Mouse (Mus musculus) embryonic facial prominence, embryonic 14.5 days (tissue): ENCODE results near the gene Afap1l2. TPM values are rescaled to one million over a fixed set of nuclear protein-coding genes. Genes with fewer than 3 reads are reported as not detected.

ENCODE experiments used
- ATAC-seq: fragments of 200-750 bp; cut with Nextera tagmentation; 2 replicates; pipeline ENCODE4 v1.8.0; 2017; ENCODE audit warnings: low read depth, moderate number of reproducible peaks, moderate TSS enrichment
- DNase-seq: peaks from one replicate; pipeline ENCODE4 v3.0.0-alpha.2; 2015; ENCODE audit warnings: low spot score
- H3K27ac ChIP-seq: fragments of 300-500 bp; sonication (generic); replicated peaks from 2 replicates; pipeline ENCODE4 v1.5.1; 2014; ENCODE audit warnings: low read depth, mild to moderate bottlenecking, low read length, moderate library complexity
- H3K27me3 ChIP-seq: fragments of 300-500 bp; sonication (generic); replicated peaks from 2 replicates; pipeline ENCODE4 v1.6.1; 2014; ENCODE audit warnings: low read length; ENCODE audit not compliant: control insufficient read depth, insufficient read depth
- H3K36me3 ChIP-seq: fragments of 300-500 bp; sonication (generic); 2 replicates; pipeline ENCODE4 v1.6.1; 2014; ENCODE audit warnings: low read length, mixed read lengths; ENCODE audit not compliant: control insufficient read depth, insufficient read depth
- H3K4me1 ChIP-seq: fragments of 300-500 bp; sonication (generic); 2 replicates; pipeline ENCODE4 v1.6.1; 2014; ENCODE audit warnings: antibody characterized with exemption, low read length; ENCODE audit not compliant: control insufficient read depth, insufficient read depth
- H3K4me2 ChIP-seq: fragments of 300-500 bp; sonication (generic); 2 replicates; pipeline ENCODE4 v1.6.1; 2014; ENCODE audit warnings: low read depth, mild to moderate bottlenecking, low read length, moderate library complexity, mixed read lengths
- H3K4me3 ChIP-seq: fragments of 300-500 bp; sonication (generic); 2 replicates; pipeline ENCODE4 v1.5.1; 2014; ENCODE audit warnings: low read depth, mild to moderate bottlenecking, low read length
- H3K9ac ChIP-seq: fragments of 300-500 bp; sonication (generic); 2 replicates; pipeline ENCODE4 v1.6.1; 2014; ENCODE audit warnings: low read depth, mild to moderate bottlenecking, low read length, moderate library complexity, mixed read lengths
- H3K9me3 ChIP-seq: fragments of 300-500 bp; sonication (generic); 2 replicates; pipeline ENCODE4 v1.6.1; 2016; ENCODE audit warnings: low read length; ENCODE audit not compliant: control insufficient read depth
- WGBS: fragments of 180-500 bp; shearing (Covaris S2); extraction: QIAGEN DNeasy Blood & Tissue Kit; methylation state at CpG from one replicate; pipeline ENCODE4 v1.1.7; 2014; 5-methylcytosine and 5-hydroxymethylcytosine counted together
- polyA plus RNA-seq: library from polyadenylated mRNA; unstranded; fragments of >200 nt; fragmentation: Nextera tagmentation; extraction: Ambion mirVana; gene quantifications from 2 replicates; pipeline ENCODE4 v1.2.1, GENCODE M21; 2014

The Afap1l2 gene
- polyA plus RNA-seq, 1 experiment from 2014 or later, result 10.8 TPM

DNA sequence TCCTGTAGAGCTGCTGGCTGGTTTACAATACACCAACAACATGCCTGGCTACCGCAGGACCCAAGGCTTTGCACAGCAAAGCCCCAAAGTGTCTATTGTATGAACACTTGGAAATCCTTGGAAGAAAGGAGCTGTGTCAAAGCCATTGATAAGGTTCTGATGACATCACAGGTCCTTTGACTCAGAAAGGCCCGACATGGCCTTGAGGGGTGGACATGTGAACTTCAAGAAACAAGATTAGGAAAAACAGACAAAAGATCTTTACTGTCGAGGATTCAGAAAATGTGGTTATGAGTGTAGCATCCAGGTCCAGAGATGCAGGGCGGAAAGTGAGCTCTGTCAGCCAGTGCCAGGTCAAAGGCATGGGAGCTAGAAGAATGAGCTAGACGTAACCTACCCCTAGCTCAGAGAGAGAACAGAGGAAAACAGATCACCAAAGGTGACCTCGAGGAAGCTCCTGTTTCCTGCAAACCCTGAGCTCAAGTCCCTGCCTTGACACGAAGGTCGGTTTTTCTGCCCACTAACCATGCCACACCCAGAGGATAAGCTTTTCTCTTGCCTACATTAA is 15.0 kb downstream of the Afap1l2 start:
- Histone ChIP-seq H3K9me3 (no peaks in the 10 kb centered on the region), H3K4me3 (no peak overlapping the region), H3K4me1 (peaks cover 29% of the 10 kb centered on the region), H3K27me3 (no peaks in the 10 kb centered on the region), H3K27ac (no peak overlapping the region), H3K4me2 (no peak overlapping the region), H3K9ac (no peak overlapping the region), H3K36me3 (no peaks in the 10 kb centered on the region)
- whole genome bisulfite sequencing, result 68% methylated on average over 8 of the region's 8 CpGs
- no peak for ATAC-seq
- no peak for DNase-seq

DNA sequence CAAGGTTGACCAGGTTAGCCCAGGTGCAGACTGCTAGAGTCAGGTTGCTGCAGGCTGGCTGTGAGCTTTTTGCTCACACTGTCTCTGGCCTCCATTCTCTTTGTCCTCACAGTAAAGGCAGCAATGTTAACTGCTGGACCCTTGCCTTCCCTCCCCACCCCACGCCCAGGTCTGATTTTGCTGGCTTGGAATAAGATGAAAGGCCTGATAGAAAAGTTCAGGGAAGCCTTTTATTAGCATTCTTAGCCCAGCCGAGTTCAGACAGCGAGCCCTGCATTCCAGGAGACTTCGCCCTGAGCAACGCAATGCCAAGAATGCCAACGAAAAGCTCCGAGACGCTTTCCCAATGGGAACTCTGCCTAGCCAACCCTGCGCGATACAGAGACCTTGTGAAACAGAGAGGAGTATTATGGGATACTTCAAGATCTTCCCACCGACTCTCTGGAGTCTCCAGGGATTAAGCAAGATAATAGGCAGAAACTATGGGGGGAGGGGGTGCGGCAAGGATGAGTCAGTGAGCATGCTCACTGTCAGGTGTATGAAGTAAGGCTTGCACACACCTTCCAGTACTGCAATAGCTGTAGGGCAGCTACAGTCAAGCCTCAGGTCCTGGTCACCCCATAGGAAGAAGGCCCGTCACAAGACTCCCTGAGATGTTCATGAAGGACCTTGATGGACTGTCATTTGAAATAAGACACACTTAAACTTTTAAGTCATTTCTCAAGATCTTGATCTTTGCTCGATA is 17.5 kb downstream of the Afap1l2 start:
- H3K4me1 ChIP-seq, result peaks cover 23% of the 10 kb centered on the region
- no peak overlapping the region for H3K4me2 ChIP-seq
- H3K36me3 ChIP-seq, result no peaks in the 10 kb centered on the region
- 30% methylated on average over 14 of the region's 14 CpGs for WGBS
- DNase-seq (peak; percentile 81), ATAC-seq (peak; percentile 79; the same call in 1 of the 2 replicates)
- H3K4me3 ChIP-seq, result no peak overlapping the region
- peak overlapping the region; percentile 22 for H3K27ac ChIP-seq
- H3K9ac ChIP-seq, result no peak overlapping the region
- H3K27me3 ChIP-seq, result no peaks in the 10 kb centered on the region
- no peaks in the 10 kb centered on the region for H3K9me3 ChIP-seq

DNA sequence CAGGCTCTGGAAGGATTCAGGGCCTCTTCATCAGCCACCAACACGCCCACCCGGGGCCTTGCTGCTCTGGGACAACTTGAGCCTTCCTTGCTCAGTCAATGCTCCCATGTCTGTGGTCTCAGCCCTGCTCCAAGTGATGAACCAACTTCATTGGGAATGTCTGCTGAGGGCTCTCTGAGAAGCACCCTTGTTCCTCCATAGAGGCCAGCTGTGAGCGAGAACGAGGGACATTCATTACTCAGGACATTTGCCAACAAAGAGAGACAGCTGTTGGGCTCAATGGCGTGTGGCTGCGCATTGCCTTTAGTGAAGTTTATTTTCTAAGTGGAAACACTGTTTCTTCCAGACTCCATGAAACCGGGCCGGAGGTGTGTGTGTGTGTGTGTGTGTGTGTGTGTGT is 18.9 kb downstream of the Afap1l2 start:
- no peak overlapping the region for H3K4me3 ChIP-seq
- 0 out of 2 replicates have a peak, but pooled peaks have one; percentile 24 for ATAC-seq
- no peaks in the 10 kb centered on the region for H3K9me3 ChIP-seq
- no peak for DNase-seq
- H3K27ac ChIP-seq, result no peak overlapping the region
- H3K4me2 ChIP-seq, result no peak overlapping the region
- WGBS, result 80% methylated on average over 8 of the region's 8 CpGs
- H3K9ac ChIP-seq, result no peak overlapping the region
- no peaks in the 10 kb centered on the region for H3K27me3 ChIP-seq
- peaks cover 23% of the 10 kb centered on the region for H3K4me1 ChIP-seq
- H3K36me3 ChIP-seq, result no peaks in the 10 kb centered on the region

DNA sequence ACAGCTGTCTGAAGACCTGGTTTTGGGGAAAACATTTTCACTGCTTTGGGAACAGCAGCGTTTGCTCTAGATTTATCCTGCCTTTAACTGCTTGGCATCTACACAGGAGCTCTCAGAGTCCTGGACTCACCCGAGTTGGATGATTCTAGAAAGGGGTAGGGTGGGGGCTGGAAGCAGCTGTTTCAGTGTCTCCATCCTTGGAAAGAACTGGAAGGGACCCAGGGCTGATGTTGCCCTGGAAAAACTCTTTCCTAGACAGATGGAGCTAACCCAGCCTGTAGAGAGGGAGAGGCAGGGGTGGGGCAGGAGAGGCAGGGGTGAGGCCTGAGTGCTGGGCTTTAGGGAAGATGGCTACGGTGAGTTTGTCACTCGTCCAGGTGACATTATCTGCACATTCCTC is 23.8 kb downstream of the Afap1l2 start:
- DNase-seq (no peak), ATAC-seq (no peak)
- WGBS, result 40% methylated on average over 4 of the region's 4 CpGs
- peak overlapping the region; percentile 49; the same call in 1 of the 2 replicates for H3K27ac ChIP-seq
- no peak overlapping the region for H3K4me2 ChIP-seq
- peaks cover 18% of the 10 kb centered on the region for H3K4me1 ChIP-seq
- no peak overlapping the region for H3K4me3 ChIP-seq
- no peak overlapping the region for H3K9ac ChIP-seq
- no peaks in the 10 kb centered on the region for H3K27me3 ChIP-seq
- no peaks in the 10 kb centered on the region for H3K36me3 ChIP-seq
- no peaks in the 10 kb centered on the region for H3K9me3 ChIP-seq

DNA sequence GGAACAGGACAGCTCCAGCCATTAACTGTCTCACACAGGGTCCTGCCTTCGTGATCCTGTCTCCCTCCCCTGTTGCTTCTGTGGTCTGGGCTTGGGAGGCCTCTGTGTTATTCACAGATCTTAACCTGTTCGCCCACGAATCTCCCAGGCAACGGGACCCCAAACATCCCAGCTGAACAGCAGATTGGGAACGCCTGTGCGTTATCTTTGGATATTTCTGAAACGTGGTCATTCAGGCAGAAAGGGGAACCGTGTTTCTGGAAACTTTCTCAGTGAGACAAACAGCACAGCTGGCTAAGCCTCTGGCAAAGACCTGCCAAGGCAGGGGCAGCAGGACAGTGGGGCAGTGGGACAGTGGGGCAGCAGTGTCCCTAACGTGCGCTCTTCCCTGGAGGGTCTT is 24.3 kb downstream of the Afap1l2 start:
- DNase-seq (no peak), ATAC-seq (no peak)
- Histone ChIP-seq H3K27me3 (no peaks in the 10 kb centered on the region), H3K4me2 (no peak overlapping the region), H3K9ac (no peak overlapping the region), H3K4me3 (no peak overlapping the region), H3K36me3 (no peaks in the 10 kb centered on the region), H3K27ac (peak overlapping the region; percentile 49; the same call in 1 of the 2 replicates), H3K4me1 (peaks cover 14% of the 10 kb centered on the region), H3K9me3 (no peaks in the 10 kb centered on the region)
- 56% methylated on average over 10 of the region's 10 CpGs for WGBS

DNA sequence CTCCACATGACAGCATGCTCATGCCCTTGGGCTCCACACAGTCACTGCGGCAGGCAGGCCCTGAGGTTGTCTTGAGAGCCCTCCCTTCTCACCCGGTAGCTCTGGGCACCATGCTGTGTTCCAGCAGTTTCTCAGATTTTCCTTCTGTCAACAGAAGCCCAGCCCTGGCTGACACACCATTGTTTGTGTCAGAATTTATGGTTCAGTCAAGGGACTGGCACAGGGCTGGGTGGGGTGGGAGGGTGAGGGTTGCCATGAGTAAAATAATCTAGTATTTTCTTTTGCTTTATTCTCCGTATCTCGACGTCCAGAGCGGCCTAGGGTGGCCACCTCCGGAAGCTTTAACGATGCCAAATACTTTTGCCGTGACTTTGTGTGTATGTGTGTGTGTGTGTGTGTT is 26.3 kb downstream of the Afap1l2 start:
- 80% methylated on average over 9 of the region's 9 CpGs for WGBS
- Histone ChIP-seq H3K4me1 (peaks cover 8% of the 10 kb centered on the region; the same call in 1 of the 2 replicates), H3K4me2 (no peak overlapping the region), H3K9me3 (no peaks in the 10 kb centered on the region), H3K27me3 (no peaks in the 10 kb centered on the region), H3K9ac (no peak overlapping the region), H3K36me3 (no peaks in the 10 kb centered on the region), H3K4me3 (no peak overlapping the region), H3K27ac (no peak overlapping the region)
- DNase-seq (no peak), ATAC-seq (no peak)

DNA sequence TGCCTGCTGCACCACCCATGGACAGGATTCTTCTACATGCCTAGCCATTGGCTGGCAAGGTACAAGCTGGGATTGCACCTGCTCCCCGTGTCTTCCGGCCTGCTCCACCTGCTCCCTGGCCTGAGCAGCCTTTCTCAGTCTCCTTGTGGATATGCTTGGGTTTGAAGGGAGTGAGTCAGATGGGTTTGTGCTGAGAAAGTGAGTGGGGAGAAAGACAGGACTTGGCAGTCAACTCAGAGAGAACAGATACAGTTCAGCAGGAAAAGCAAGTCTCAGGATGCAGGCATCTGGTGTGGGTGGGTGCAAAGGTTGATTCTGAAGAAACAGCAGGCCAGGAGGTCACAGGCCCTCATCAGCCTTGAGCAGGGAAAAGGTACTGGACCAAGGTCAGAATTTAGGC is 27.2 kb downstream of the Afap1l2 start:
- H3K36me3 ChIP-seq, result no peaks in the 10 kb centered on the region
- H3K9me3 ChIP-seq, result no peaks in the 10 kb centered on the region
- H3K9ac ChIP-seq, result no peak overlapping the region
- no peak overlapping the region for H3K4me3 ChIP-seq
- H3K4me1 ChIP-seq, result peaks cover 8% of the 10 kb centered on the region; the same call in 1 of the 2 replicates
- no peaks in the 10 kb centered on the region for H3K27me3 ChIP-seq
- no peak overlapping the region for H3K4me2 ChIP-seq
- no peak overlapping the region for H3K27ac ChIP-seq
- ATAC-seq (no peak), DNase-seq (no peak)
- WGBS, result 83% methylated on average over 2 of the region's 2 CpGs

DNA sequence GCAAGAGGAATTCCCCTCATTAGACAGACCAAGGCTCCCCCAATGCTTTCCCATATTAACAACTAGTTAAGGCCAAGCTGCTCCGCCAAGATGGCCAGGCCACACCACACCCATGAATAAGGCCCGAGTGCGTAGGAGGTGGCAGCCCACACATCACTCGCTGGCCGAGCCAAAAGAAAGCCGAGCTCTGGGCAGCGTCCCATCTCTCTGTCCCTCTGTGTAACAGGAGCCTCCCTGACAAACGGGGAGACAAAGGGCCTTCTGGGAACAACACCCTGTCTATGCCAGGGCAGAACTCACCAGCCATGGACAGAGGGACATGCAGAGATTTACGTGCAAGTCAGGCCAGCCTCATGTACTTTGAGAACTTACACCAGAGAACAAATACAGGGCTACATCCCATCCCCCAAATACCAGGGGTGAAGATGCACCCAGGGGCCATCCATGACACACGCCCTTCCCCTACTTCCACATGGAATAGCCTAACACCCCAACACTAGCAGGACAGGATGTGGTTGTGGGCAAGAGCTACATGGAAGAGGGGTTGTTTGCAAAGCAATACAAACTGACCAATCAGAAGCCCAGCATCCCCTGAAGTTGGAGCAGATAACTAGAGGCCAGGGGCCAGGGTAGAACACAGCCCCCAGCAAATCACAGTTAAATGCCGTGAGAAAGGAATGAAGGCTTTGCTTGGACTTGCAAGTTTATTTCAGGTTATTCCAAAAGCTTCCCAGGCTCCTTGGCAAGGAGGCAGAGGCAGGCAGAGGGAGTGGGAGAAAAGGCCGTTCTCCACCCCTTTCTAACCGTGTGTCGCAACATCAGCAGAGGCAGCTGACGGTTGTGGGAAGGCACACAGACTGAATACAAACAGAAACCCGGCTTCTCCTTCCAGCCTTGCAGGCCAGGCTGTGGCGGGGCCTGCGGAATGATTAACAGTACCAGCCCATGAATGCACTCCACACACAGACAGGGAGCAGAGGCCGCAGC is 30.8 kb downstream of the Afap1l2 start:
- no peak overlapping the region for H3K9ac ChIP-seq
- H3K4me1 ChIP-seq, result no peaks in the 10 kb centered on the region
- peak overlapping the region; percentile 39; the same call in 1 of the 2 replicates for H3K27ac ChIP-seq
- WGBS, result 56% methylated on average over 19 of the region's 19 CpGs
- H3K27me3 ChIP-seq, result no peaks in the 10 kb centered on the region
- ATAC-seq (no peak), DNase-seq (peak; percentile 55)
- no peak overlapping the region for H3K4me3 ChIP-seq
- no peaks in the 10 kb centered on the region for H3K36me3 ChIP-seq
- no peaks in the 10 kb centered on the region for H3K9me3 ChIP-seq
- H3K4me2 ChIP-seq, result no peak overlapping the region
